Mouse (Mus musculus) heart, embryonic 11.5 days (tissue): ENCODE measurements around the gene Dcdc2b. TPM values are rescaled to one million over a fixed set of nuclear protein-coding genes. Genes with fewer than 3 reads are reported as not detected.

Experiments
- ATAC-seq: fragments of 200-750 bp; cut with Nextera tagmentation; replicated peaks from 2 replicates; pipeline ENCODE4 v1.8.0; 2017; ENCODE audit warnings: moderate library complexity; ENCODE audit not compliant: insufficient number of reproducible peaks, low FRiP score, low TSS enrichment
- H3K27ac ChIP-seq: fragments of 300-500 bp; sonication (generic); 2 replicates; pipeline ENCODE4 v1.5.1; 2014; ENCODE audit warnings: mild to moderate bottlenecking, low read depth, low read length
- H3K27me3 ChIP-seq: fragments of 300-500 bp; sonication (generic); 2 replicates; pipeline ENCODE4 v1.6.1; 2014; ENCODE audit warnings: mild to moderate bottlenecking, low read length, mixed read lengths; ENCODE audit not compliant: control insufficient read depth, insufficient read depth
- H3K36me3 ChIP-seq: fragments of 300-500 bp; sonication (generic); 2 replicates; pipeline ENCODE4 v1.6.1; 2014; ENCODE audit warnings: mild to moderate bottlenecking, low read length, moderate library complexity, mixed read lengths; ENCODE audit not compliant: control insufficient read depth, insufficient read depth
- H3K4me1 ChIP-seq: fragments of 300-500 bp; sonication (generic); 2 replicates; pipeline ENCODE4 v1.6.1; 2014; ENCODE audit warnings: low read length; ENCODE audit not compliant: control insufficient read depth, insufficient read depth
- H3K4me2 ChIP-seq: fragments of 300-500 bp; sonication (generic); 2 replicates; pipeline ENCODE4 v1.6.1; 2014; ENCODE audit warnings: mild to moderate bottlenecking, moderate library complexity
- H3K4me3 ChIP-seq: fragments of 300-500 bp; sonication (generic); 2 replicates; pipeline ENCODE4 v1.5.1; 2014; ENCODE audit warnings: low read depth, low read length
- H3K9ac ChIP-seq: fragments of 300-500 bp; sonication (generic); 2 replicates; pipeline ENCODE4 v1.6.1; 2014; ENCODE audit warnings: mild to moderate bottlenecking, low read depth, low read length, moderate library complexity
- H3K9me3 ChIP-seq: fragments of 300-500 bp; sonication (generic); replicated peaks from 2 replicates; pipeline ENCODE4 v1.6.1; 2016; ENCODE audit warnings: low read length; ENCODE audit not compliant: control insufficient read depth
- whole genome bisulfite sequencing: fragments of 180-500 bp; shearing (Covaris S2); extraction: QIAGEN DNeasy Blood & Tissue Kit; methylation state at CpG from one replicate; pipeline ENCODE4 v1.1.7; 2014; ENCODE audit not compliant: insufficient replicate concordance; 5-methylcytosine and 5-hydroxymethylcytosine counted together
- polyA plus RNA-seq: library from polyadenylated mRNA; unstranded; fragments of >200 nt; fragmentation: Nextera tagmentation; extraction: Ambion mirVana; gene quantifications from 2 replicates; pipeline ENCODE4 v1.2.1, GENCODE M21; 2014

Dcdc2b gene
- polyA plus RNA-seq: 1.1 and 2.7 TPM in 2 replicates

GRCm38 (mm10) chr4:129614093-129614492 lies at the start of gene Dcdc2b:
Gene Dcdc2b, minus strand, starts transcription at chr4:129614257.
- H3K4me2 ChIP-seq: no peak within 1 kb of the TSS
- peaks cover 7% of the 10 kb centered on the region; the same call in 1 of the 2 replicates for H3K4me1 ChIP-seq
- H3K36me3 ChIP-seq: no peaks in the 10 kb centered on the region
- ATAC-seq: no peak
- no peaks in the 10 kb centered on the region for H3K9me3 ChIP-seq
- no peak within 1 kb of the TSS for H3K9ac ChIP-seq
- WGBS: 84% methylated on average over 6 of the region's 6 CpGs
- no peak within 1 kb of the TSS for H3K27ac ChIP-seq
- no peaks in the 10 kb centered on the region for H3K27me3 ChIP-seq
- no peak within 1 kb of the TSS for H3K4me3 ChIP-seq

GRCm38 (mm10) chr4:129662255-129662813 lies 48.3 kb upstream of the Dcdc2b start:
- Histone ChIP-seq H3K27me3 (no peaks in the 10 kb centered on the region), H3K4me3 (no peak overlapping the region), H3K4me1 (no peaks in the 10 kb centered on the region; the same call in 1 of the 2 replicates), H3K4me2 (no peak overlapping the region), H3K9ac (no peak overlapping the region), H3K27ac (no peak overlapping the region), H3K36me3 (peaks cover 15% of the 10 kb centered on the region), H3K9me3 (no peaks in the 10 kb centered on the region)
- 84% methylated on average over 3 of the region's 3 CpGs for WGBS
- no peak for ATAC-seq

GRCm38 (mm10) chr4:129661584-129661983 lies 47.5 kb upstream of the Dcdc2b start:
- WGBS: 88% methylated on average over 3 of the region's 3 CpGs
- no peak for ATAC-seq

GRCm38 (mm10) chr4:129654770-129655169 lies 40.7 kb upstream of the Dcdc2b start:
- Histone ChIP-seq H3K36me3 (peaks cover 41% of the 10 kb centered on the region), H3K4me2 (no peak overlapping the region), H3K27me3 (no peaks in the 10 kb centered on the region), H3K27ac (no peak overlapping the region), H3K9me3 (no peaks in the 10 kb centered on the region), H3K4me1 (no peaks in the 10 kb centered on the region), H3K4me3 (no peak overlapping the region), H3K9ac (no peak overlapping the region)
- 90% methylated on average over 14 of the region's 14 CpGs for WGBS
- no peak for ATAC-seq

More at GRCm38 (mm10) chr4:129661584-129661983, 47.5 kb upstream of the Dcdc2b start:
- Histone ChIP-seq H3K27me3 (no peaks in the 10 kb centered on the region), H3K9me3 (no peaks in the 10 kb centered on the region), H3K4me1 (no peaks in the 10 kb centered on the region; the same call in 1 of the 2 replicates), H3K27ac (no peak overlapping the region), H3K4me3 (no peak overlapping the region), H3K36me3 (peaks cover 12% of the 10 kb centered on the region), H3K9ac (no peak overlapping the region), H3K4me2 (no peak overlapping the region)

DNA sequence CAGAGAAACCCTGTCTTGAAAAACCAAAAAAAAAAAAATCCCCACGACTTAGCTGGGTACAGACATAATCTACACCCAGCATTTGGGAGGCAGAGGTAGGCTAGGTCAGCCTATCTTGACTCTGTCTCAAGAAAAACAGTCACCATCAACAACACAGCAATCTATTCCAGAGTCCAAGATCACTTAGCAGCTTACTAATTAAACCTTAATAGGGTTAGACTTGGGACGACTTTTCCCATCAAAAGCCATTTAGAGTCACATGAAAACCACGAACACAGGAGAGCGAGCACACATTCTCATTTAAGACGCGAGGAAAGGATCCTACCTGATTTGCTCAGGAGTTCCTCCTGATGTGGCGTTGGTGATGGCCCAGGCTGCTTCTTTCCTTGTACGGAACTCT lies 36.3 kb upstream of the Dcdc2b start:
- H3K27ac ChIP-seq: no peak overlapping the region
- no peaks in the 10 kb centered on the region for H3K9me3 ChIP-seq
- H3K4me2 ChIP-seq: no peak overlapping the region
- no peak for ATAC-seq
- no peaks in the 10 kb centered on the region for H3K27me3 ChIP-seq
- no peak overlapping the region for H3K9ac ChIP-seq
- WGBS: 94% methylated on average over 8 of the region's 8 CpGs
- no peak overlapping the region for H3K4me3 ChIP-seq
- H3K36me3 ChIP-seq: peaks cover 50% of the 10 kb centered on the region
- H3K4me1 ChIP-seq: no peaks in the 10 kb centered on the region

- H3K9ac ChIP-seq: no peak overlapping the region
- no peak for ATAC-seq
- H3K4me2 ChIP-seq: no peak overlapping the region
- peaks cover 41% of the 10 kb centered on the region for H3K36me3 ChIP-seq
- H3K27me3 ChIP-seq: no peaks in the 10 kb centered on the region
- no peak overlapping the region for H3K27ac ChIP-seq
- H3K4me3 ChIP-seq: no peak overlapping the region
- 70% methylated on average over 1 of the region's 1 CpGs for WGBS
- H3K4me1 ChIP-seq: no peaks in the 10 kb centered on the region
- H3K9me3 ChIP-seq: no peaks in the 10 kb centered on the region
Measured at GRCm38 (mm10) chr4:129648656-129649055, 34.6 kb upstream of the Dcdc2b start.

GRCm38 (mm10) chr4:129645204-129645603 lies 31.1 kb upstream of the Dcdc2b start:
- 0 out of 2 replicates have a peak, but pooled peaks cover 2% of the 10 kb centered on the region for H3K4me1 ChIP-seq
- no peak overlapping the region for H3K27ac ChIP-seq
- ATAC-seq: no peak
- no peak overlapping the region for H3K4me3 ChIP-seq
- H3K27me3 ChIP-seq: no peaks in the 10 kb centered on the region
- no peak overlapping the region for H3K4me2 ChIP-seq
- H3K36me3 ChIP-seq: peaks cover 28% of the 10 kb centered on the region
- no peaks in the 10 kb centered on the region for H3K9me3 ChIP-seq
- no peak overlapping the region for H3K9ac ChIP-seq
- WGBS: 84% methylated on average over 6 of the region's 6 CpGs

GRCm38 (mm10) chr4:129641756-129642155 lies 27.7 kb upstream of the Dcdc2b start:
- peak overlapping the region; percentile 8; the same call in 1 of the 2 replicates for H3K4me3 ChIP-seq
- peaks cover 13% of the 10 kb centered on the region; the same call in 1 of the 2 replicates for H3K4me1 ChIP-seq
- H3K27me3 ChIP-seq: no peaks in the 10 kb centered on the region
- peak overlapping the region; percentile 20; the same call in 1 of the 2 replicates for H3K4me2 ChIP-seq
- no peak for ATAC-seq
- H3K27ac ChIP-seq: no peak overlapping the region
- H3K36me3 ChIP-seq: peaks cover 24% of the 10 kb centered on the region
- H3K9ac ChIP-seq: no peak overlapping the region
- 54% methylated on average over 5 of the region's 5 CpGs for WGBS
- H3K9me3 ChIP-seq: no peaks in the 10 kb centered on the region
